Mouse (Mus musculus) MEL (cell line): Measurements from ENCODE around the gene Prss38. TPM values are rescaled to one million over a fixed set of nuclear protein-coding genes. Genes with fewer than 3 reads are reported as not detected.

Source experiments
- DNase-seq: peaks from one replicate; pipeline ENCODE4 v3.0.0; 2011; ENCODE audit warnings: low read depth, low spot score
- H3K27ac ChIP-seq: 2 replicates; pipeline ENCODE4 v1.5.1; 2012; ENCODE audit warnings: low read depth, mild to moderate bottlenecking, control low read depth, low read length, moderate library complexity; ENCODE audit not compliant: control insufficient read depth
- H3K27me3 ChIP-seq, 2 experiments: fragments of 150-350 bp in 1 of 2; sonication (generic) in 1 of 2; 2 replicates each; pipeline ENCODE4 v1.6.1; 2012; ENCODE audit warnings: low read length in 2 of 2, mild to moderate bottlenecking in 2 of 2, improper control_type of control experiment in 1 of 2, moderate library complexity in 1 of 2; ENCODE audit not compliant: insufficient read depth in 2 of 2, control insufficient read depth in 1 of 2
- H3K36me3 ChIP-seq, 2 experiments: 2 replicates each; pipeline ENCODE4 v1.6.1; 2012 to 2014; ENCODE audit warnings: low read length in 2 of 2, improper control_type of control experiment in 1 of 2, inconsistent platforms in 1 of 2, mild to moderate bottlenecking in 1 of 2; ENCODE audit not compliant: insufficient read depth in 2 of 2, control insufficient read depth in 1 of 2
- H3K4me1 ChIP-seq, 2 experiments: fragments of 150-350 bp in 1 of 2; sonication (generic) in 1 of 2; 2 replicates each; pipeline ENCODE4 v1.6.1; 2012; ENCODE audit warnings: low read length in 2 of 2, improper control_type of control experiment in 1 of 2, mild to moderate bottlenecking in 1 of 2; ENCODE audit not compliant: insufficient read depth in 2 of 2, control insufficient read depth in 1 of 2
- H3K4me3 ChIP-seq, 2 experiments: fragments of 150-350 bp in 1 of 2; sonication (generic) in 1 of 2; 2 replicates each; pipeline ENCODE4 v1.5.1; 2012; ENCODE audit warnings: low read depth in 2 of 2, low read length in 2 of 2, mild to moderate bottlenecking in 2 of 2, moderate library complexity in 2 of 2, control low read depth in 1 of 2, improper control_type of control experiment in 1 of 2; ENCODE audit not compliant: control insufficient read depth in 1 of 2, insufficient read depth in 1 of 2
- H3K79me2 ChIP-seq: 2 replicates; pipeline ENCODE4 v1.6.1; 2012; ENCODE audit warnings: mild to moderate bottlenecking, low read length, moderate library complexity; ENCODE audit not compliant: control insufficient read depth, poor library complexity, insufficient read depth
- H3K9ac ChIP-seq: 2 replicates; pipeline ENCODE4 v1.6.1; 2012; ENCODE audit warnings: low read depth, mild to moderate bottlenecking, control low read depth, low read length, moderate library complexity; ENCODE audit not compliant: control insufficient read depth, poor library complexity, severe bottlenecking
- H3K9me3 ChIP-seq: fragments of 150-350 bp; sonication (generic); replicated peaks from 2 replicates; pipeline ENCODE4 v1.6.1; 2012; ENCODE audit warnings: mild to moderate bottlenecking, low read length, improper control_type of control experiment, moderate library complexity; ENCODE audit not compliant: insufficient read depth
- BHLHE40 ChIP-seq: IDR thresholded peaks from 2 replicates; pipeline ENCODE4 v1.6.1; 2012; ENCODE audit warnings: low read depth, mild to moderate bottlenecking, inconsistent platforms, low read length, improper control_type of control experiment, borderline replicate concordance
- CTCF ChIP-seq, 3 experiments: IDR thresholded peaks in 2 of 3; conservative IDR thresholded peaks in 1 of 3; 2 replicates each; pipeline ENCODE4 v1.5.1; 2011 to 2012; ENCODE audit warnings: low read length in 3 of 3, low read depth in 2 of 3, mild to moderate bottlenecking in 2 of 3, improper control_type of control experiment in 1 of 3, inconsistent platforms in 1 of 3, mixed read lengths in 1 of 3, moderate library complexity in 1 of 3; ENCODE audit not compliant: control insufficient read depth in 1 of 3, insufficient read depth in 1 of 3, poor library complexity in 1 of 3, severe bottlenecking in 1 of 3
- E2F4 ChIP-seq: IDR thresholded peaks from 2 replicates; pipeline ENCODE4 v1.6.1; 2011; ENCODE audit warnings: low read depth, low read length, improper control_type of control experiment, borderline replicate concordance
- ELF1 ChIP-seq: IDR thresholded peaks from 2 replicates; pipeline ENCODE4 v1.6.1; 2014; ENCODE audit warnings: low read depth, mild to moderate bottlenecking, inconsistent platforms, low read length, improper control_type of control experiment, moderate library complexity
- EP300 ChIP-seq, 2 experiments: IDR thresholded peaks; 2 replicates each; pipeline ENCODE4 v1.6.1; 2011; ENCODE audit warnings: improper control_type of control experiment in 2 of 2, low read length in 2 of 2, low read depth in 1 of 2, mild to moderate bottlenecking in 1 of 2
- GATA1 ChIP-seq: IDR thresholded peaks from 2 replicates; pipeline ENCODE4 v1.6.1; 2011; ENCODE audit warnings: low read depth, low read length, improper control_type of control experiment
- JUND ChIP-seq: IDR thresholded peaks from 2 replicates; pipeline ENCODE4 v1.6.1; 2011; ENCODE audit warnings: low read depth, mild to moderate bottlenecking, improper control_type of control experiment, low read length
- KAT2A ChIP-seq: conservative IDR thresholded peaks from 2 replicates; pipeline ENCODE4 v1.6.1; 2012; ENCODE audit warnings: low read depth, low read length, improper control_type of control experiment, inconsistent platforms
- MAFK ChIP-seq: IDR thresholded peaks from 2 replicates; pipeline ENCODE4 v1.6.1; 2011; ENCODE audit warnings: low read depth, mild to moderate bottlenecking, low read length, improper control_type of control experiment, borderline replicate concordance
- MAZ ChIP-seq: IDR thresholded peaks from 2 replicates; pipeline ENCODE4 v1.6.1; 2012; ENCODE audit warnings: low read depth, mild to moderate bottlenecking, inconsistent platforms, low read length, improper control_type of control experiment
- MXI1 ChIP-seq: IDR thresholded peaks from 2 replicates; pipeline ENCODE4 v1.6.1; 2011; ENCODE audit warnings: mild to moderate bottlenecking, low read depth, low read length, improper control_type of control experiment
- MYB ChIP-seq: IDR thresholded peaks from 2 replicates; pipeline ENCODE4 v1.6.1; 2011; ENCODE audit warnings: mild to moderate bottlenecking, low read depth, low read length, improper control_type of control experiment
- NELFE ChIP-seq: IDR thresholded peaks from 2 replicates; pipeline ENCODE4 v1.6.1; 2011; ENCODE audit warnings: low read depth, low read length, improper control_type of control experiment
- POLR2AphosphoS2 ChIP-seq: IDR thresholded peaks from 2 replicates; pipeline ENCODE4 v1.6.1; 2011; ENCODE audit warnings: low read length, improper control_type of control experiment
- POLR2AphosphoS5 ChIP-seq: IDR thresholded peaks from 2 replicates; pipeline ENCODE4 v1.6.1; 2012; ENCODE audit warnings: low read depth, borderline replicate concordance, mild to moderate bottlenecking, inconsistent platforms, low read length, moderate library complexity, mixed read lengths
- RAD21 ChIP-seq: IDR thresholded peaks from 2 replicates; pipeline ENCODE4 v1.6.1; 2011; ENCODE audit warnings: mild to moderate bottlenecking, low read depth, low read length, improper control_type of control experiment
- RCOR1 ChIP-seq: IDR thresholded peaks from 2 replicates; pipeline ENCODE4 v1.6.1; 2012; ENCODE audit warnings: low read depth, mild to moderate bottlenecking, inconsistent platforms, low read length, improper control_type of control experiment
- SIN3A ChIP-seq: IDR thresholded peaks from 2 replicates; pipeline ENCODE4 v1.6.1; 2012; ENCODE audit warnings: low read length, improper control_type of control experiment, inconsistent platforms
- SMC3 ChIP-seq: IDR thresholded peaks from 2 replicates; pipeline ENCODE4 v1.6.1; 2011; ENCODE audit warnings: low read depth, low read length, improper control_type of control experiment
- TAL1 ChIP-seq: IDR thresholded peaks from 2 replicates; pipeline ENCODE4 v1.6.1; 2012; ENCODE audit warnings: mild to moderate bottlenecking, inconsistent platforms, low read length, moderate library complexity, mixed read lengths
- TBP ChIP-seq: IDR thresholded peaks from 2 replicates; pipeline ENCODE4 v1.8.0; 2011; ENCODE audit warnings: low read depth, low read length, improper control_type of control experiment
- UBTF ChIP-seq: IDR thresholded peaks from 2 replicates; pipeline ENCODE4 v1.6.1; 2012; ENCODE audit warnings: low read depth, mild to moderate bottlenecking, inconsistent platforms, low read length, improper control_type of control experiment, moderate library complexity, borderline replicate concordance; ENCODE audit not compliant: insufficient read depth
- USF1 ChIP-seq: IDR thresholded peaks from 2 replicates; pipeline ENCODE4 v1.6.1; 2014; ENCODE audit warnings: low read depth, mild to moderate bottlenecking, inconsistent platforms, low read length, improper control_type of control experiment, moderate library complexity
- ZKSCAN1 ChIP-seq: IDR thresholded peaks from 2 replicates; pipeline ENCODE4 v1.6.1; 2012; ENCODE audit warnings: low read depth, mild to moderate bottlenecking, inconsistent platforms, low read length, improper control_type of control experiment, moderate library complexity
- ZNF384 ChIP-seq: IDR thresholded peaks from 2 replicates; pipeline ENCODE4 v1.6.1; 2012; ENCODE audit warnings: low read depth, mild to moderate bottlenecking, inconsistent platforms, low read length, improper control_type of control experiment
- polyA plus RNA-seq, 2 experiments: library from polyadenylated mRNA; stranded (reverse) in 1 of 2; unstranded in 1 of 2; fragments of >175 nt in 1 of 2; fragments of >200 nt in 1 of 2; gene quantifications; 2 replicates each; pipeline versions ENCODE4 v1.2.1 to v1.2.4; 2012; ENCODE audit warnings: low replicate concordance in 2 of 2, low read depth in 1 of 2; ENCODE audit not compliant: insufficient read length in 2 of 2, insufficient read depth in 1 of 2, missing spikeins in 1 of 2
- total RNA-seq: library from RNA; depleted of rRNA; stranded (reverse); fragments of 300-350 nt; gene quantifications from 2 replicates; pipeline ENCODE4 v1.2.3, GENCODE M21; 2012

The Prss38 gene
- total and polyA plus RNA-seq, 3 experiments = not detected

DNA sequence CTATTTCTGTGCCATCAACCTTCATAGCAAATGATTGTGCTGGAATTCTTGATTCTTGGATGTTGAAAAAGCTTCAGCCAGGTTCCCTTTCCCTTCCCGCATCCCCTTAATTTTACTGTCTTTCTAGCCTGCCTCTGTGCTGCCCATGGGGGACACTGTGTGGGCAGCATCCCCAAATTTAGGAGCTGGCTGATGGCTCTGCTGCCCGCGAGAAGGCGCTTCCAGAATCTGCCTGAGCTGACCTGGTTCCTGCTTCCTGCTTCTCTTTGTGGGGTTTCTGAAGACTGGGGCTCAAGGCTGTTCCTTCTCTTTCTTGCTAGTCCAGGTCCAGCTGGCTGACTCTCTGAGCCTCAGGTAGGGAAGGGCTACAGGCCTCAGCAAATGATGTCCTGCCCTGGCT, 20.7 kb downstream of the Prss38 start:
- TF ChIP-seq USF1 (no peak), MAFK (no peak), ELF1 (no peak), ZKSCAN1 (no peak), BHLHE40 (no peak), MYB (no peak), TBP (no peak), EP300 (IDR thresholded peaks at IDR 0.05; ENCODE audit: low read depth in 1 of 2, low read length in 2 of 2) (no peak), E2F4 (no peak), SMC3 (no peak), UBTF (no peak), KAT2A (no peak), ZNF384 (no peak), TAL1 (no peak), NELFE (no peak), SIN3A (no peak), MAZ (no peak), POLR2AphosphoS2 (no peak), MXI1 (no peak), RAD21 (no peak)
- TF ChIP-seq, all 39 proteins: peak for 0
- Histone ChIP-seq H3K27ac (no peak overlapping the region), H3K36me3 (no peaks in the 10 kb centered on the region), H3K79me2 (no peaks in the 10 kb centered on the region), H3K4me1 (no peaks in the 10 kb centered on the region), H3K9ac (no peak overlapping the region), H3K27me3 (peaks cover 0 to 2% of the 10 kb centered on the region in 2 experiments; a peak in 2 of 4 replicates), H3K9me3 (no peaks in the 10 kb centered on the region), H3K4me3 (no peak overlapping the region)
- no peak for DNase-seq

DNA sequence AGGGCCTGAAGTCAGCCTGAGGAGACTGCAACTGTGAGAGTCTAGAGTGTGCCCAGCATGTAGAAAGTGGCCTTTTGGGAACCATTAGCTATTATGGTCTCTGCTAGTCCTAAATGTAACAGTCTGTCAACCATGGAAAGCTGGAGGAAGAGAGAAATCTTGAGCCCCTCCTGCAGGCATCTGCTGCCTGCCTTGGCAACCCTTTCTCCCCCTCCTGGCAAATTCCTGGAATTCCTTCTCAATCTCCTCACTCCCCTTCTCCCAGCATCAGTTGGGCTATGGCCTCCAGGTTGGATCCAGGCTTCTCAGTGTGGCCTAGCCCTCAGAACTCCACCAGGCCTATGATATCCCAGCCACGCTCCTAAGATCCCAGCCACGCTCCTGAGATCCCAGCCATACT, 25.1 kb downstream of the Prss38 start:
- H3K9me3 ChIP-seq = no peaks in the 10 kb centered on the region
- H3K79me2 ChIP-seq = no peaks in the 10 kb centered on the region
- no peak overlapping the region for H3K9ac ChIP-seq
- no peak overlapping the region for H3K27ac ChIP-seq
- DNase-seq = no peak
- H3K4me1 ChIP-seq = no peaks in the 10 kb centered on the region
- no peak overlapping the region for H3K4me3 ChIP-seq
- TF ChIP-seq USF1 (no peak), RCOR1 (no peak), BHLHE40 (no peak), CTCF (IDR thresholded peaks at IDR 0.05 in 2 of 3, conservative IDR thresholded peaks at IDR 0.05 in 1 of 3; ENCODE audit: control insufficient read depth in 1 of 3, insufficient read depth in 1 of 3, low read depth in 2 of 3, low read length in 3 of 3, poor library complexity in 1 of 3, severe bottlenecking in 1 of 3) (no peak), GATA1 (no peak), JUND (no peak), POLR2AphosphoS5 (no peak), NELFE (no peak), EP300 (IDR thresholded peaks at IDR 0.05; ENCODE audit: low read depth in 1 of 2, low read length in 2 of 2) (no peak), TBP (no peak), KAT2A (no peak)
- no peaks in the 10 kb centered on the region for H3K36me3 ChIP-seq
- peaks cover 0 to 2% of the 10 kb centered on the region in 2 experiments; a peak in 1 of 4 replicates for H3K27me3 ChIP-seq
